Mouse (Mus musculus): ENCODE measurements around the gene Mypop. TPM values are rescaled to one million over a fixed set of nuclear protein-coding genes. Genes with fewer than 3 reads are reported as not detected.
A peak's percentile ranks its signal among the peaks of the same experiment; 100 is the strongest.

The Mypop gene
- total RNA-seq, 2 experiments from 2014 or later = 4.7 to 6.4 TPM

DNA sequence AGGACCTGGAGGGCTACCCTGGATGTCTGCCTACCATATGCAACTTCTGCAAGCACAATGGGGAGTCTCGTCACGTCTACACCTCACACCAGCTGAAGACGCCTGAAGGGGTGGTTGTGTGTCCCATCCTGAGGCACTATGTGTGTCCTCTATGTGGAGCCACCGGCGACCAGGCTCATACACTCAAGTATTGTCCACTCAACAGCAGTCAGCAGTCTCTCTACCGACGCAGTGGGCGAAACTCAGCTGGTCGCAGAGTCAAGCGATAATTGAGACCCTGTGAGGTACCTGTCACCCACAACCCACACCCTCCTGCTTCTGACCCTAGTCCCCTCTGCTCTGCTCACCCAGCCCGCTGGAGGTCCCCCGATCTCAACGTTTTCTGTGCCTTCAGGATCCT, 3.3 kb upstream of the Mypop start:
- intact Hi-C loops (cut with DNase I) = no loop called here
- no peak for DNase-seq

DNA sequence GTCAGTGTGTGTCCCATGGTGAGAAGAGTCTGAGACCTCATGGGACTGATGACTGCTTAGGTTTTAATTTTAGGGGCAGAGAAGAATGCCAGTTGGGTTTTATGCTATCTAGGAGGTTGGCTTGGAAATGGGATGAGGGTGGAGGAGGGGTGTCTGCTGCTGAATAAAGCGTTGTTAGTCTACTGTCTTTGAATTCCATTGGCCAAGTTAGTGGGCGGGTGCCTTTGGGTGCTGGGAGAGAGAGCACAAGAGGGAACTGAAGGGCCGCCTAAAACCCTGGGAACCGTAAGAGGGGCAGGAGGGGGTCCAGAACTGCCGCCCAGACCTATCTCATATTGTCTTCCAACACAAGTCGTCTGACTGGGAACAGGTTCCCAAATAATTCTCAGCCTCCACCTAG, 2.3 kb upstream of the Mypop start:
- intact Hi-C loops (cut with DNase I) = no loop called here
- DNase-seq = no peak

DNA sequence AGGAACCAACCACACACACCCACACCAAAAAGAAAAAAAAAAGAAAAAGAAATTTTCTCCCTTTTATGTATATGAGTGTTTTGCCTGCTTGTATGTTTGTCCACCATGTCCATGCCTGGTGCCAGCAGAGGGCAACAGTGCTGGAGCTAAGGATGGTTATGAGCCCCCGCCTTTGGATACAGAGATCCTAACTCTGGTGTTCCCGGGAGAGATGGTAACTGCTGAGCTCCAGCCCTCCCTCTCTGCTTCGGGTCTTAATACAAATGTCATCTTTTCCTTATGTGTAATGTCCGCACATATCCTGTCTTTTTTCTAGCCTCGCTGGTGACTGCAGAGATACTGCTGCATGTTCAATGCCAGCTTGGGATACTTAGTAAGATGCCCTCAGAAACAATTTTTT, 1.1 kb upstream of the Mypop start:
- intact Hi-C loops (cut with DNase I) = loop anchor here (5.0 kb wide), 1 partner anchor 83 kb away; no protein-coding TSS in a partner anchor
- DNase-seq = no peak

DNA sequence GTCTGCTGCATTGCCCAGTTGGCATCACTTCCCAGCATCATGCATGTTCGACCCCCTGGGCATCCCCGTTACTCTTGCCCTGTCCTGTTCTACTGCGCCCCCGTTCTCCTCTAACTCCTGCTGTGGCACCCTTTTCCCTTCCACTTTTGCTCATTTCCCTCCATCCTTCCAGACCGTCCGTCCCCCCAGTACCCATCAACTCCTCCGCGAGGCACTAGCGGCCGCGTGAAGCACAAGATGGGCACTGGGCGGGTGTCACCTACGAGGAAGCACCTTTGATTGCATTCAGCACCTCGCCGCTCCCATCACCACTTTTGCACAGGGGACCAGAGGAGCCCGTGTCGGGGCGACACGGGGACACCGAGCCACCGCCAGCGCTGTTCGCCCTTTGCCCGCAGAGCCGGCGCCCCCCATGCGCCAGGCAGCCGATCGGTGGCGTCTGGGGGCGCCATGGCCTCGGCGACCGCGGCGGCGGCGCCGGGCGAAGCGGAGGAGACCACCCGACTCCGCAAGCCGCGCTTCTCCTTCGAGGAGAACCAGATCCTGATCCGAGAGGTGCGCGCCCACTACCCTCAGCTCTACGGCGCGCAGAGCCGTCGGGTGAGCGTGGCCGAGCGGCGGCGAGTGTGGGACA, 732 bp downstream of the Mypop start:
- intact Hi-C loops (cut with DNase I) = loop anchor here (5.0 kb wide), 1 partner anchor 84 kb away; no protein-coding TSS in a partner anchor
- DNase-seq = no peak

DNA sequence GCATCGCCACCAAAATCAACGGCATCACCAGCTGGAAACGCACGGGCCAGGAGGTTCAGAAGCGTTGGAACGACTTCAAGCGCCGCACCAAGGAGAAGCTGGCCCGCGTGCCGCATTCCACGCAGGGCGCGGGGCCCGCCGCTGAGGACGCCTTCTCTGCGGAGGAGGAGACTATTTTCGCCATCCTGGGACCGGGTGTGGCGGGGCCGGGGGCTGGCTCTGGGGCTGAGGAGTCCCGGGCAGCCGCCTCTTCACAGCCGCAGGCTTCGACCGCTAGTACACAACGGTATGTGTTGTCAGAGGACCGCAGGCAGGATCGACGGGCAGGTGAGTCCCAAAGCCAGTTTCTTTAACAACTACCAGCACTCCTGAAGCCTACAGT, 1.2 kb downstream of the Mypop start:
- no peak for DNase-seq
- intact Hi-C loops (cut with DNase I) = loop anchor here (5.0 kb wide), 1 partner anchor 85 kb away; no protein-coding TSS in a partner anchor

DNA sequence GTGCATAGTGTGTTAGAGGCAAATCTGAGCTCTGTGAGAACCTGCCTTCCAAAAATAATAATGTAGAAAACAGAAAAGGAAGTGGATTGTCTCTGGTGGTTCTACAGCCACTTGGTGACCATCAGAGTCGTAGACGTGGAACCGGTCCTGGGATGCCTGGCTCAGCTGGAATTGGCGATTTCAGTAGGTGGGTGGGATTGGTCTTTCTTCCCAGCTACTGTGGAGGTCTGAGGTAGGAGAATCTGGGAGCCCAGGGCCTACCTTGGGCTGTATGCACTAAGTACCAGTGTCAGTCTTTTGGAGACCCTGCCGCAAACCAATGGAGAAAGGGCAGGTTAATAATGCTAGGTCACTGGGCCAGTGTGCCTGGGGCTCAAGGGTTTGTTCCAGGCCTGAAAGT, 2.0 kb downstream of the Mypop start:
- intact Hi-C loops (cut with DNase I) = loop anchor here (5.0 kb wide), 1 partner anchor 86 kb away; no protein-coding TSS in a partner anchor
- no peak for DNase-seq

DNA sequence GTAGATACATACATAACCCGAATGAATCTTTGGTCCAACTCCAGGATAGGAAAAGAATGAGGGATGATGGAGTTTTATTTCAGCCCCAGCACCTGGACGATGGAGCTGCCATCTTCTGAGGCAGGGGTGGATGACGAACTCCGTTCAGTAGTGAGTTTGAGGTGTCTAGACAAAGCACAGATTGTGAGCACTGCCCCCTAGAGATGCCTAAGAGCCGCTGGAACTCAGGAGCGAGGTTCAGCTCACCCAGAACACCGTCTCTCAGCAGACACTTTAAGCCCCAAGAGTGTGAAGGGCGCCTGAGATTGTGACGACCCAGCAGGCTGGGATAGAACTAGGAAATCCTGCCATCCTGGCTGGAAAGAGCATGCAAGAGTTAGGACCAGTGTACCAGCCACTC, 7.8 kb downstream of the Mypop start:
- intact Hi-C loops (cut with DNase I) = no loop called here
- no peak for DNase-seq

DNA sequence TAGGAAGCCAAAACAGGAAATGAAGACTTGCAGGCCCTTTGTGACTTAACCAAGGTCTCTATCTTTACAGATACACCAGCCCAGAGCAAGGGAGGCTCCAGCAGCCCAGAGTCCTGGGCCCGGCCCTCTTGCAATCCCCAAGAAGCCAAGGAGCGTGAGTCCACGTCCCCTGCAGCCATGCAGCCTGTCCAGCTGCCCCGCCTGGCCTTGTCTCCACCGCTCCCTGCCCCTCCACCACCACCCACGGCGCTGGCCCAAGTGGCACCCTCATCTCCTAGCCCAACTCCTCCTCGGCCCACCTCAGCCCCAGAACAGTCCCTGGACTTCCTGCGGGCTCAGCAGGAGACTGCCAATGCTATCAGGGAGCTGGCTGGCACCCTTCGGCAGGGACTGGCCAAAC, 9.4 kb downstream of the Mypop start:
- intact Hi-C loops (cut with DNase I) = no loop called here
- no peak for DNase-seq

DNA sequence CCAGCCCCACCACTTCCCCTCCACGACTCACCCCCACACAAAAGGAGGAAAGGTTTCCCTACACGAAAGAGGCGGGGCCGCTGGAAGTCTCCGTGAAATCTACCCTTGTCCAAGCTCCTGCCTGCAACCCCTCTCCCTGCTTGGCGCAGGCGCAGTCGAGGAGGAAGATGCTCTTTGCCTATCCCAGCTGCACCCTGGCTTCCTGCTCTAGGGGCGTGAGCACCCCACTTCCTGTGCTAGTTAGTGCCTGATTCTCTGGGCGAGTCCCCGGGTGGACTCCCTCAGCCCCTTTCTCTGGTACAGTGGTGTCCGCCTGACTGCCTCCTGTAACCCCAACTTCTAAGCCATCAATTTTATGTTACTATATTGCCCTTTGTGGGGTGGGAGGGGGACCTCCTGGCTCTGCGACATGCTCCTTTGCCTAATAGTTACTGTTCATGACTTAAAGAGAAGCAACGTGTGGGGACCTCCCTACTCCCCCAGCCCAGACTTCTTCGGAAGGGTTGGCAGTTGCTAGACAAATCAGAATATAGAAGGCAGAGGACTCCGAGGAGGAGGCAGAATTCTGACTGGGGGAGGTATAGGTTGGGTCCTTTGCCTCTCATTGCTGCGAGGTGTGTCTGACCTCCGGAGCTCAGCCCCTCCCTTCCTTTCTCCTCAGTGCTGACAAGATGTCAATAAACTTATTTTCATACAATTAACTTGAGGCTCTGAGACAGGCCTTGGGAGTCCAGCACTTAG, 10.2 kb downstream of the Mypop start:
- DNase-seq = peak; percentile 46 to 51
- intact Hi-C loops (cut with DNase I) = no loop called here

DNA sequence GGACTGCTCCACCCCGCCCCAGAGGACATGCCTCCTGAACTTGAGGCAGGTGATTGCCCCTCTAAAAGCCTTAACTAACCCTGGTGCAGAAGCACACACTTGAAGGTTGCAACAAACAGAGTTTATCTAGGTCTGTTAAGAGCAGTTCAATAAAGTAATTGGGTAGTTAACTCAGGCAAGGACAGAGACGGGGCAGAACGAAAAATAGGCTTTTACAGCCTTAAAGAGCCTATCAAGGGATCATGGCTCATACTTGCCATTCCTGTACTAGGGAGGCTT, 10.7 kb downstream of the Mypop start:
- intact Hi-C loops (cut with DNase I) = no loop called here

DNA sequence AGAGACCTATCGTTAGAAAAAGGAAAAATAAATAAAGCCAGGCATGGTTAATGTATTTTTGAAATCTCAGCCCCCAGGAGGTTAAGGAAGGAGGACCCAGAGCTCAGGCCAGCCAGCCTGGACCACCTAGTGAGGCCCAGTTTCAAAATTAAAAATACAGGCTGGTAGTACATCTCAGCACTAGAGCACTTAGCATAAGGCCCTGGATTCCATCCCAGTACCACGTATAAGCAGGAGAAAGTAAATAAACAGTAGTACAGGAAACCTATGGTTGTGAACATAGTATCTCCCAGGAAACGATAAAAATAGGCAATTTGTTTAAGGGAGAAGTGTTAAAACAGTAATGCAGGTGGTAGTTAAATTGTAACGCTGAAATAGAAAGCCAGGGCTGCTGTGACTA, 11.1 kb downstream of the Mypop start:
- intact Hi-C loops (cut with DNase I) = no loop called here
- DNase-seq = no peak

More for the DNA sequence above, 10.7 kb downstream of the Mypop start:
- no peak for DNase-seq

DNA sequence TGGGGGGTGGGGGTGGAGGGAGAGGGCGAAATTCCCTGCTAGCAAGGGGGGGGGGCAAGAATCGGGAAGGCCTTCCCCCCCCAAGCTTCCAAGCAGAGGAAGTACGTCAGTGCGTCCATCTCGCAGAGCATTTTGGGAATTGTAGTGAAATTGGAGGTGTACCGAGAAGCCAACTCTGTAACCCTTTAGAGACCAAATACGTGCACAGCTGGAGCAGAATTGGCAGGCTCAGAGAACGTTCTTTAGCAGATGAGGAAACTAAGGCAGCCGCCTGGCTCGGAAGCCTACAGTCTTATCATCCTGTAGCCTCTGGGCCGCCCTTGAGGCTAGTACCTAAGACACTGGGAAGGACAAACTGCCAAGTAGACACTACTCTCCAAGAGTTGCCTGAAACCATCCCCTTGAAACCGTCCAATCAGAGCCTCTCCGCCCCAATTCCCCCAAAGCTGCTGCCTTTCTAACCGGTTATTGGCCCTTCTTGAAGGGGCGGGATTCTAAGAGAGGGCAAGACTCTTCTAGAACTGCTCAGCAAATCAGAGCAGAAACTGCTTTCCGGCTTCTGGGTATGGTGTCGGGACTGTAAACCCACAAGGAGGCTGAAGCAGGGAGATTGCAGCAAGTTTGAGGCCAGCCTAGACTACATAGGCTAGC, 11.9 kb downstream of the Mypop start:
- DNase-seq = peak; percentile 47 to 75
- intact Hi-C loops (cut with DNase I) = no loop called here

DNA sequence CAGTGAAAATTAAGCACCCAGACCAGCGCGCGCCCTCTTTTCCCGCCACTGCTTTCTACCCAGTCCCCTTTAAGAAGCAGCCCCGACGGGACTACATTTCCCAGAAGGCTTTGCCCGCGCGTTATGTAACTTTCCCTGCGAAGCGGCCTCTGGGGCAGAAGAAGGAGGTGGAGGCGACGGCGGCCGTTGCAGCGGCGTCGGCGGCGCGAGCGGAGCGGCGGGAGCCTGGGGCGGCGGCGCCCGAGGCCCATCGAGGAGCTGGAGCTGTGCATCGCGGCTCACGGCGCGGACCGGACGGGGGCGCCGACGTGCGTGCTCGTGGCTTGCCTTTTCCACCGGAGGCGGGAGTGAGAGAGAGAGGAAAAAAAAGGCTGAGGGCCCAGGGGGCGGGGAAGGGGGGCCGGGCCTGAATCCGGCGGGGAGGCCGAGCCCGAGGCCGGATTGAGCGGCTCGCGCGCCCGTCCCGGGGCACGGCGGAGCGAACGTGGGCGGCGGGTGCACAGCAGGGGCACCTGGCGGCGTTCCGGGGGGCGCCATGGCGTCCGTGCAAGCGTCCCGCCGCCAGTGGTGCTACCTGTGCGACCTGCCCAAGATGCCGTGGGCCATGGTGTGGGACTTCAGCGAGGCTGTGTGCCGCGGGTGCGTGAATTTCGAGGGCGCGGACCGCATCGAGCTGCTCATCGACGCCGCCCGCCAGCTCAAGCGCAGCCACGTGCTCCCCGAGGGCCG, 13.0 kb downstream of the Mypop start, which contains the start of gene Irf2bp1:
Gene Irf2bp1, plus strand, starts transcription at position 143 of the 729 bp plus-strand sequence.
- intact Hi-C loops (cut with DNase I) = no loop called here
- DNase-seq = peak; percentile 91 to 93

DNA sequence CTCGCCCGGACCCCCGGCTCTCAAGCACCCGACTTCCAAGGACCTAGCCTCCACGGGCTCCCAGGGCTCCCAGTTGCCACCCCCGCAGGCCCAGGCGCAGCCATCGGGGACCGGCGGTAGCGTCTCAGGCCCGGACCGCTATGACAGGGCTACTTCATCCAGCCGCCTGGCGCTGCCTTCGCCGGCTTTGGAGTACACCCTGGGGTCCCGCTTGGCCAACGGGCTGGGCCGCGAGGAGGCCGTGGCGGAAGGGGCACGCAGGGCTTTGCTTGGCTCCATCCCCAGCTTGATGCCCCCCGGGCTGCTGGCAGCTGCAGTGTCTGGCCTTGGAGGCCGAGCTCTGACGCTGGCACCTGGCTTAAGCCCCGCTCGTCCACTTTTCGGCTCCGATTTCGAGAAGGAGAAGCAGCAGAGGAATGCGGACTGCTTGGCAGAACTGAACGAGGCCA, 13.6 kb downstream of the Mypop start:
- intact Hi-C loops (cut with DNase I) = loop anchor here (5.0 kb wide), 1 partner anchor 112 kb away; no protein-coding TSS in a partner anchor
- peak in 1 of 2 experiments; percentile 16 for DNase-seq

DNA sequence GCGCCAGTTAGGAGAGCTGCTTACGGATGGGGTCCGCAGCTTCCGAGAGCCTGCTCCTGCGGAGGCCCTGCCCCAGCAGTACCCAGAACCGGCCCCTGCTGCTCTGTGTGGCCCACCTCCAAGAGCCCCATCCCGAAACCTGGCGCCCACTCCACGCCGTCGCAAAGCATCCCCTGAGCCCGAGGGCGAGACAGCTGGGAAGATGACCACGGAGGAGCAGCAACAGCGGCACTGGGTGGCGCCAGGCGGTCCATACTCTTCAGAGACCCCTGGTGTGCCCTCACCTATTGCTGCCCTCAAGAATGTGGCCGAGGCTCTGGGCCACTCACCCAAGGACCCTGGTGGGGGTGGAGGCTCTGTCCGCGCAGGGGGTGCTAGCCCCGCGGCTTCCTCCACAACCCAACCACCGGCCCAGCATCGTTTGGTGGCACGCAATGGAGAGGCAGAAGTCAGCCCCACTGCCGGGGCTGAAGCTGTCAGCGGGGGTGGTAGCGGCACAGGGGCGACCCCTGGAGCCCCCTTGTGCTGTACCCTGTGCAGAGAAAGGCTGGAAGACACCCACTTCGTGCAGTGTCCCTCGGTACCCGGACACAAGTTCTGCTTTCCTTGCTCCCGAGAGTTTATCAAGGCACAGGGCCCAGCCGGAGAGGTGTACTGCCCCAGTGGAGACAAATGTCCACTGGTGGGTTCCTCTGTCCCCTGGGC, 14.5 kb downstream of the Mypop start:
- intact Hi-C loops (cut with DNase I) = loop anchor here (5.0 kb wide), 1 partner anchor 113 kb away; no protein-coding TSS in a partner anchor
- peak in 1 of 2 experiments; percentile 13 for DNase-seq

DNA sequence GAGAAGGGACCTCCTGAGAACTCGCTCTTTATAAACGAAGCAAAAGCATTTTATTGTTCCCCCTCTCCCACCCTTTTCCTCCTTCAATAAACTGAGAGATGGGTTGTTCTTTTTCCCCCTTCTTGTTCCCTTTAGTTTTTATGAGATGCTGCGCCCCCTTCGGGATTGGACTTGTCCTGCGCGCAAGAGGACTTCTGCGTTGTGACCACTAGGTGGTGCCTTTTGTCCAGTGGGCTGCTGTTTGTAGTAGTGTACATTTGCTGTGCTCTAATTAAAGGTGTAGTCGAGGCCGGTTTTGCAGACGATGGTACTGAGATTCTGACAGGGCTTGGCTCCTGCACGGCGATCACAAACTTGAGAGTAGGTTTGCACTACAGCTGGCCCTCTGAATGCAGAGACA, 15.4 kb downstream of the Mypop start:
- intact Hi-C loops (cut with DNase I) = loop anchor here (5.0 kb wide), 1 partner anchor 114 kb away; no protein-coding TSS in a partner anchor
- DNase-seq = peak; percentile 69 to 75

DNA sequence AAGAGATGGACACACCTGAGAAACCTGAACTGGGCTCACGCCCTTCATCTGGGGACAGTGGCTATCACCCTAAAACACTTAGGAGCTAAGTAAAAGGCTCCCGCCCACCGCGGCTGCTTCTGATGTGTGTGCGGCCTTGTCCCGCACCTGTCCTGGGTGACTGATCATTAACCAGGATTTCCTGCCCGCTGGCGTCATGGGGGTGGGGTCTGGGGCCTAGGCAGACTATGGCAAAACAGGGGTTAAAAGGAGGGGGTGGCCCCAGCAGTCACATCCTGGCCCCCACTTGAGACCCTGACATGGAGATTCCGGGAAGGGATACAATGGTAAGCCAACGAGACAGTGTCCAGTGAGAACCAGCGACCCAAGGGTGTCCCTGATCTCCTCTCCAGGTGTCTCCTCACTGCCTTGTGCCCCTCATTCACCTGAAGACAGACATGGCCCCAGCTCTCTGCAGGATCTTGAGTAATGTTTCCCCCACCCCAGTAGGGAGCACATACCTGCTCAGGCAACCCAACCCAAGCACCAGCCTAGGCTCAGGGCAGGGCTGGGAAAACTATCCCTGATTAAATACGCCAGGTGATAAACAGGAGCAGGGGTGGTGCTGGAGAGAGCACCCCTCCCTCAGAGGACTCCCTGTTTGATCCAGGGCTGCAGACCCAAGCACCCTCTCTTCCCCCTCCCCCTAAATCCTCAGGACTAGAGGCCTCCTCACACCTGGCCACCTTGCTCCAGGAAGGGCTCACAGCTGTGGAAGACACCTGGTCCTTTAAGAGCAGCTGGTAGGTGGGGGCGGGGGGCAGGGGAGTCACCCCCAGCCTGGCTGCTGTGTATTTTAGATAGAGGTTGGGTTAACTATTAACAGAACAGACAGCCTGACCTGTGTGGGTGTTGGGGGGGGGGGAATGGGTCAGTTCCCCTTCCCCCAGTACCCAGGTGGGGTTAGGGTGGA, 16.3 kb downstream of the Mypop start:
- no peak for DNase-seq
- intact Hi-C loops (cut with DNase I) = loop anchor here (5.0 kb wide), 1 partner anchor 115 kb away; no protein-coding TSS in a partner anchor

DNA sequence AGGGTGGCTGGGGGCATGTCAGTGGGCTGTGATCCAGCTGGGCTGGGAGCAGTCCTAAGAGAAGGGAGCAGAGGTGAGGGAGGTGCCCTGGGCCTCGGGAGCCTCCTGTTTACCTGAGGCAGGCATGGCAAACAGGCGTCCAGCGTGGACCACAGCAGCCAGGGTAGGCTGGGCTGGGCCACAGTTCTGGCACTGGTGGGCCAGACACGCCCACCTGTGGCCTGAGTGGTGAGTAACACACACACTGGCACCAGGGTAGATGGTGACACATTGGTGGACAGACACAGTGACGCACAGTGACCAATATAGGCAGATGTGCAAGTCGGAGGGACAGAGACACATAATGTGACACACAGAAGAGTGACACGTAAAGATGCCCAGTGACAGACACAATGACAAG, 19.5 kb downstream of the Mypop start:
- DNase-seq = no peak
- intact Hi-C loops (cut with DNase I) = no loop called here

Data from gastrocnemius, postnatal 36 days (tissue).